Mouse (Mus musculus): ENCODE measurements around the gene Pcyt1b. TPM values are rescaled to one million over a fixed set of nuclear protein-coding genes. Genes with fewer than 3 reads are reported as not detected.

Pcyt1b gene
- 8.7 and 11.6 TPM in 2 replicates for total RNA-seq (2012; rRNA removed)

DNA sequence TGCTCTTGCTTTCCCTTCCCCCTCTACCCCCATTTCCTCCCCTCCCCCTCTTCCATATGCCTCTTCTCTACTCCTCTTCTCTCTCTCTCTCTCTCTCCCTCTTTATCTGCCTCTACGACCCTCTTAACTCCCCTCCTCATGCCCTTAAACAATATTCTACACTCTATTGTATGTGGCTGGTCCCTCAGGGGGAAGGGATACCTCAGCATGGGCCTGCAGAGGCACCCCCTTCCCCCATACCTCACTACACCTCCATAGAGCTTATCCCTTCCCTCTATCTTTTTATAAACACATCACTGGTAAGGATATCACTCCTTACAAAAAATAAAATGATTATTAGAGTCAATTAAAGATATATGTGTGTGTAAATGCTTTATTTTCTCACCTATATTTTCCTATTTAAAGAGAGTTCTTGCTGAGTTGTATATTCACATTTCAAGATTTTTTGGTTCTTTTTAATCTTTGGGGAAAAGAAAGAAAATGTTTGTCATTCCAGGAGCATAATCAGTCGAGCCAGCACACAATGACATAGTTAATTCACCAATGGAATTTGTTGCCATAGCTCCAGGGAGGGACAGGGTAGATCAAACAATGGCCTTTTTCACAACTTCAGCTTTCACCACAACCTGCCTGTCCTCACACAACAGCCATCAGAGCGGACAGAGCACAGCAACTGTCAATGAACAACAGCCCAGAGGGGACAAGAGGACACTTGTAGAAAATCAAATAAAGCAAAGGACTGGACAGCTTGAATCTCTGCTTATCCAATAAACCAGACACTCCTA is at the start of gene Pcyt1b:
Pcyt1b (plus strand) TSS at position 646 of the 785 bp plus-strand sequence.
- no peak for DNase-seq (ENCODE audit: low read depth, low spot score)
- Histone ChIP-seq H3K4me3 (ENCODE audit: insufficient read depth in 1 of 2, low read depth in 1 of 2, low read length in 2 of 2, poor library complexity in 1 of 2, severe bottlenecking in 1 of 2) (no peak within 1 kb of the TSS), H3K9me3 (ENCODE audit: control insufficient read depth, insufficient read depth, low read depth, low read length) (no peaks in the 10 kb centered on the region), H3K36me3 (ENCODE audit: control insufficient read depth, insufficient read depth, low read length, poor library complexity, severe bottlenecking) (no peaks in the 10 kb centered on the region), H3K4me1 (ENCODE audit: control insufficient read depth in 2 of 2, insufficient read depth in 2 of 2, low read length in 2 of 2, poor library complexity in 1 of 2) (no peaks in the 10 kb centered on the region), H3K9ac (ENCODE audit: insufficient read depth, low read depth, low read length, poor library complexity, severe bottlenecking) (no peak within 1 kb of the TSS), H3K27ac (ENCODE audit: insufficient read depth, low read depth, low read length, poor library complexity, severe bottlenecking) (no peak within 1 kb of the TSS)
- in situ Hi-C loops (cut with MboI; ENCODE audit: low sequenced_read_pairs in 2 of 2, unreplicated experiment in 2 of 2), result no loop called here
- TF ChIP-seq HCFC1 (IDR thresholded peaks at IDR 0.05; ENCODE audit: borderline replicate concordance, insufficient read depth, low read length), result no peak
- no peak for TF ChIP-seq ZC3H11A (IDR thresholded peaks at IDR 0.05; ENCODE audit: borderline replicate concordance, low read depth, low read length)
- TF ChIP-seq CHD2 (IDR thresholded peaks at IDR 0.05; ENCODE audit: low read depth, low read length), result no peak
- no peak for TF ChIP-seq ZNF384 (IDR thresholded peaks at IDR 0.05; ENCODE audit: low read depth, low read length)
- TF ChIP-seq MAFK (IDR thresholded peaks at IDR 0.05; ENCODE audit: insufficient read depth, low read depth, low read length), result no peak

DNA sequence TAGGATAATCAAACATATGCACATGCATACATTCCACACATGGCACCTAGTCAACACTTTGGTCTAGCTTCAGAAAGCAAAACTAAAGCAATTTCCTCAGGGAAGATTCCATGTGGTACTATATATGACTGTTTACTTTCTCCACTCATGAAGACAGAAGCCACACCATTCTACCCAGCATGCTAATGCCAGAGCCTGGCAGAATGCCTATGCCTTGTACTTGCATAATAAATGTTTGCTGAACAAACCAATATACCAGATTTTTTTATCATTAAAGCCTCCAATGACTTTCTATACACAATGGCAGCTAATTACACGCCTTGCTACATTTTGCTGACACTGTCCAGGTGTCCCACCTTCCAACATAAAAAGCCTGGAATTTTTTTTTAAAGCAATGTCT is 24.4 kb upstream of the Pcyt1b start:
- Histone ChIP-seq H3K4me3 (ENCODE audit: insufficient read depth in 1 of 2, low read depth in 1 of 2, low read length in 2 of 2, poor library complexity in 1 of 2, severe bottlenecking in 1 of 2) (peak overlapping the region; percentile 25 to 94; a peak in 2 of 4 replicates), H3K4me1 (ENCODE audit: control insufficient read depth in 2 of 2, insufficient read depth in 2 of 2, low read length in 2 of 2, poor library complexity in 1 of 2) (peaks cover 2 to 4% of the 10 kb centered on the region in 2 experiments; a peak in 2 of 4 replicates), H3K36me3 (ENCODE audit: control insufficient read depth, insufficient read depth, low read length, poor library complexity, severe bottlenecking) (no peaks in the 10 kb centered on the region), H3K27ac (ENCODE audit: insufficient read depth, low read depth, low read length, poor library complexity, severe bottlenecking) (no peak overlapping the region), H3K9ac (ENCODE audit: insufficient read depth, low read depth, low read length, poor library complexity, severe bottlenecking) (peak overlapping the region; percentile 5; the same call in 1 of the 2 replicates), H3K9me3 (ENCODE audit: control insufficient read depth, insufficient read depth, low read depth, low read length) (no peaks in the 10 kb centered on the region)
- in situ Hi-C loops (cut with MboI; ENCODE audit: low sequenced_read_pairs in 2 of 2, unreplicated experiment in 2 of 2), result no loop called here
- TF ChIP-seq ZNF384 (IDR thresholded peaks at IDR 0.05; ENCODE audit: low read depth, low read length) (no peak), CHD2 (IDR thresholded peaks at IDR 0.05; ENCODE audit: low read depth, low read length) (no peak), MAFK (IDR thresholded peaks at IDR 0.05; ENCODE audit: insufficient read depth, low read depth, low read length) (no peak), HCFC1 (IDR thresholded peaks at IDR 0.05; ENCODE audit: borderline replicate concordance, insufficient read depth, low read length) (no peak), ZC3H11A (IDR thresholded peaks at IDR 0.05; ENCODE audit: borderline replicate concordance, low read depth, low read length) (no peak)
- DNase-seq (ENCODE audit: low read depth, low spot score), result no peak

DNA sequence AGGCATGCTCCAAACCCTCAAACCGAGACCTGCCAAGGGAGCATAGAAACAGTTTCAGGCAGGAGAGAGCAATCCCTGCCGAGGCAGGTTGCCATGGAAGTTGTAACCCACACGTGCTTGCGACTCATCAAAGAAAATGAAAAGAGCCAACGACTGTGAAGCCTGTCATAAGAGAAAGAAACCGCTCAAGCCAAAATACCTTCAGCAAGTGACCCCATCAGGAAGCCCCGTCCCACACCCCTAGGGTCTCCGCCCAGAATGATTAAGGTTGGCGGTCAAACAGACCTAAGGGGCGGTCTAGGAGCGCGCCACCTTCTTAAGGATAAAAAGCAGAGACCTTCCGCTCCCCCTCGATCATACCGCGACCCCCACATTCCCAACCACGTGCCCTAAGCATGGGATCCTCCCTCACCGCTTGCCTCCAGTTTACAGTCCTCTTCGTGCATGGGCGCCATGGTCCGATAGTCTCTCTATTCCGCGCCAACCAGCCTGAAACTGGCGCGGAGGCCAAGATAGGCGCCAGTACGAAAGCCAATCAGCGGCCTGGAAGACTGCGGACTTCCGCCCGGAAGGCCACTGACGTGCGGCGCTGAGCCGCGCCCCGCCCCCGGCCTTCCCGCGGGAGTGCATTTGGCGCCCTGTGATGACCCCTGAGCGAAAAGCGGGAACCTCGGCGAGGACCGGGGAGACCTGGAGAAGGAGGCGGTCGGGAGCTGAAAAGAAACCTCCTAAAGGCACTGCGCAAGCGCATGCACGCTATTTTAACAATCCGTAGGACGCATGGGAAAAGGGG is 22.8 kb upstream of the Pcyt1b start, which contains the start of gene Pola1:
Pola1 (minus strand) TSS at position 499 of the 793 bp plus-strand sequence.
- peak; percentile 60 for DNase-seq (ENCODE audit: low read depth, low spot score)
- no peak for TF ChIP-seq HCFC1 (IDR thresholded peaks at IDR 0.05; ENCODE audit: borderline replicate concordance, insufficient read depth, low read length)
- peak; percentile 69; the same call in 1 of the 2 replicates for TF ChIP-seq CHD2 (IDR thresholded peaks at IDR 0.05; ENCODE audit: low read depth, low read length)
- TF ChIP-seq ZC3H11A (IDR thresholded peaks at IDR 0.05; ENCODE audit: borderline replicate concordance, low read depth, low read length), result no peak
- no peak for TF ChIP-seq MAFK (IDR thresholded peaks at IDR 0.05; ENCODE audit: insufficient read depth, low read depth, low read length)
- no peaks in the 10 kb centered on the region for H3K36me3 ChIP-seq (ENCODE audit: control insufficient read depth, insufficient read depth, low read length, poor library complexity, severe bottlenecking)
- H3K27ac ChIP-seq (ENCODE audit: insufficient read depth, low read depth, low read length, poor library complexity, severe bottlenecking), result peak within 1 kb of the TSS; percentile 92
- peak within 1 kb of the TSS; percentile 95 for H3K9ac ChIP-seq (ENCODE audit: insufficient read depth, low read depth, low read length, poor library complexity, severe bottlenecking)
- H3K4me3 ChIP-seq (ENCODE audit: insufficient read depth in 1 of 2, low read depth in 1 of 2, low read length in 2 of 2, poor library complexity in 1 of 2, severe bottlenecking in 1 of 2), result peak within 1 kb of the TSS; percentile 88 to 94
- H3K4me1 ChIP-seq (ENCODE audit: control insufficient read depth in 2 of 2, insufficient read depth in 2 of 2, low read length in 2 of 2, poor library complexity in 1 of 2), result peaks cover 2 to 4% of the 10 kb centered on the region in 2 experiments; a peak in 2 of 4 replicates
- no peaks in the 10 kb centered on the region for H3K9me3 ChIP-seq (ENCODE audit: control insufficient read depth, insufficient read depth, low read depth, low read length)
- in situ Hi-C loops (cut with MboI; ENCODE audit: low sequenced_read_pairs in 2 of 2, unreplicated experiment in 2 of 2), result no loop called here

DNA sequence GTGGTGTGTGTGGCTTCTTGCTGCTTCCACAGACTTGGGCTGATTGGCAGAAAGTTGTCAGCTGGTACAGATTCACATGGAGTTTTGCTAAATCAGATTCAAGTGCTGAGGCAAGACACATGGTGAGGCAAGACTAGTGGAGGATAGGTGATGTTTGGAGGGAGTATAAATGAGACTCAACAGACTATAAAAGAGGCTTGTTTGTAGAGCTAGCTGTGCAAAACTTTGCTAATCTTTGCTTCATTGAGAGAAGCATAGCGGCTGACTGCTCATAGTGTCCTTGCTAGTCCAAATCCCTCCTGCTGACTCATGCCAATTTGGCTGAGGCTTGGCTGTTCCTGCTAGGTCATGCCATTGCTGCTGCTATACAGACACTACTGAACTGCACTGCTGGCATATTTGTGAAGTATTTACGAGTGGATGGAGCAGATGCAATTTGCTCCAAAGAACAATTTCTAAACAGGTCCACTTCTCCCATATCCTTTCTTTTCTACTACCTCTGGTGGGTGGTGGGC is 19.7 kb upstream of the Pcyt1b start:
- Histone ChIP-seq H3K4me3 (ENCODE audit: insufficient read depth in 1 of 2, low read depth in 1 of 2, low read length in 2 of 2, poor library complexity in 1 of 2, severe bottlenecking in 1 of 2) (no peak overlapping the region), H3K4me1 (ENCODE audit: control insufficient read depth in 2 of 2, insufficient read depth in 2 of 2, low read length in 2 of 2, poor library complexity in 1 of 2) (peaks cover 0 to 4% of the 10 kb centered on the region in 2 experiments; a peak in 2 of 4 replicates), H3K9ac (ENCODE audit: insufficient read depth, low read depth, low read length, poor library complexity, severe bottlenecking) (no peak overlapping the region), H3K9me3 (ENCODE audit: control insufficient read depth, insufficient read depth, low read depth, low read length) (no peaks in the 10 kb centered on the region), H3K27ac (ENCODE audit: insufficient read depth, low read depth, low read length, poor library complexity, severe bottlenecking) (no peak overlapping the region), H3K36me3 (ENCODE audit: control insufficient read depth, insufficient read depth, low read length, poor library complexity, severe bottlenecking) (no peaks in the 10 kb centered on the region)
- no peak for DNase-seq (ENCODE audit: low read depth, low spot score)
- in situ Hi-C loops (cut with MboI; ENCODE audit: low sequenced_read_pairs in 2 of 2, unreplicated experiment in 2 of 2), result no loop called here
- TF ChIP-seq ZC3H11A (IDR thresholded peaks at IDR 0.05; ENCODE audit: borderline replicate concordance, low read depth, low read length) (no peak), CHD2 (IDR thresholded peaks at IDR 0.05; ENCODE audit: low read depth, low read length) (no peak), HCFC1 (IDR thresholded peaks at IDR 0.05; ENCODE audit: borderline replicate concordance, insufficient read depth, low read length) (no peak), ZNF384 (IDR thresholded peaks at IDR 0.05; ENCODE audit: low read depth, low read length) (no peak), MAFK (IDR thresholded peaks at IDR 0.05; ENCODE audit: insufficient read depth, low read depth, low read length) (no peak)

Measured in ES-E14 (cell line).